Mouse (Mus musculus): Measurements from ENCODE around the gene Rrp36. TPM values are rescaled to one million over a fixed set of nuclear protein-coding genes. Genes with fewer than 3 reads are reported as not detected.

Gene Rrp36
- polyA plus RNA-seq, 1 experiment from 2014 or later, result 44.7 TPM

DNA sequence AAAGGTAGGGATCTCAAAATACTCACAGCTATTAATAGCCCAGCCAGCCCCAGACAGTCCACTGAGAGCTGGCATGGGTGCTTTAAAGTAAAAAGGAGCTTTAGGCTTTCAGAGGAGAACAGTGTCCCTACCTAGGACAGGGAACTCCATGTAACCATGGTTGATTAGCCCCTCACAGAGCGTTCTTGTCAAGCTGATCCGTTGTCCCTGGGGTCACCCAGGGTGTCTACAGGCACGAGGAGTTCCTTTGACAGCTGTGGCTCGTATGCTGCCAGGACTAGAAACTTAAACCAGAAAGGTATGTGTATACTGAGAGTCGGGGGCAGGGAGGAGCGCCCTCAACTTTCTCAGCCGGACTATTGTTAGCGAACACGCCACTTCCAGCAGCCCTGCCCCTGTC lies 4.8 kb upstream of the Rrp36 start:
- H3K9me3 ChIP-seq (ENCODE audit: control insufficient read depth, low read length), result no peaks in the 10 kb centered on the region
- WGBS, result 75% methylated on average over 9 of the region's 9 CpGs
- peaks cover 22% of the 10 kb centered on the region for H3K4me1 ChIP-seq (replicated peaks; ENCODE audit: control insufficient read depth, insufficient read depth, low read length)
- DNase-seq (ENCODE audit: low spot score) (no peak), ATAC-seq (ENCODE audit: low FRiP score) (no peak)
- H3K36me3 ChIP-seq (replicated peaks; ENCODE audit: control insufficient read depth, insufficient read depth), result peaks cover 49% of the 10 kb centered on the region
- H3K27ac ChIP-seq, result no peak overlapping the region
- H3K9ac ChIP-seq, result peak overlapping the region; percentile 6; the same call in 1 of the 2 replicates
- no peaks in the 10 kb centered on the region for H3K27me3 ChIP-seq (ENCODE audit: control insufficient read depth, insufficient read depth, low read length)
- H3K4me2 ChIP-seq (replicated peaks), result peak overlapping the region; percentile 91
- peak overlapping the region; percentile 91; the same call in 1 of the 2 replicates for H3K4me3 ChIP-seq (replicated peaks; ENCODE audit: low read length)

- DNase-seq (ENCODE audit: low spot score), result no peak
- Histone ChIP-seq H3K36me3 (replicated peaks; ENCODE audit: control insufficient read depth, insufficient read depth) (peaks cover 44% of the 10 kb centered on the region), H3K4me1 (replicated peaks; ENCODE audit: control insufficient read depth, insufficient read depth, low read length) (peaks cover 25% of the 10 kb centered on the region), H3K27ac (peak within 1 kb of the TSS; percentile 84), H3K27me3 (ENCODE audit: control insufficient read depth, insufficient read depth, low read length) (no peaks in the 10 kb centered on the region), H3K4me3 (replicated peaks; ENCODE audit: low read length) (peak within 1 kb of the TSS; percentile 91), H3K4me2 (replicated peaks) (peak within 1 kb of the TSS; percentile 91), H3K9me3 (ENCODE audit: control insufficient read depth, low read length) (no peaks in the 10 kb centered on the region), H3K9ac (peak within 1 kb of the TSS; percentile 75)
- 95% methylated on average over 8 of the region's 9 CpGs for WGBS
- no peak for ATAC-seq (ENCODE audit: low FRiP score)
Observed at GRCm38 (mm10) chr17:46678416-46678815, 4.3 kb upstream of the Rrp36 start, which contains the start of gene Mea1. Gene Mea1 (plus strand): TSS chr17:46678793.

GRCm38 (mm10) chr17:46674530-46675283 lies 555 bp upstream of the Rrp36 start:
- peak overlapping the region; percentile 69 for H3K9ac ChIP-seq
- H3K27me3 ChIP-seq (ENCODE audit: control insufficient read depth, insufficient read depth, low read length), result no peaks in the 10 kb centered on the region
- H3K4me3 ChIP-seq (replicated peaks; ENCODE audit: low read length), result peak overlapping the region; percentile 80
- DNase-seq (ENCODE audit: low spot score), result no peak
- peaks cover 51% of the 10 kb centered on the region for H3K36me3 ChIP-seq (replicated peaks; ENCODE audit: control insufficient read depth, insufficient read depth)
- H3K4me1 ChIP-seq (replicated peaks; ENCODE audit: control insufficient read depth, insufficient read depth, low read length), result peaks cover 20% of the 10 kb centered on the region
- no peaks in the 10 kb centered on the region for H3K9me3 ChIP-seq (ENCODE audit: control insufficient read depth, low read length)
- peak overlapping the region; percentile 43; the same call in 1 of the 2 replicates for H3K27ac ChIP-seq
- WGBS, result 19% methylated on average over 15 of the region's 15 CpGs
- peak; percentile 17; the same call in 1 of the 2 replicates for ATAC-seq (ENCODE audit: low FRiP score)
- peak overlapping the region; percentile 88 for H3K4me2 ChIP-seq (replicated peaks)

- peaks cover 6% of the 10 kb centered on the region for H3K4me1 ChIP-seq (replicated peaks; ENCODE audit: control insufficient read depth, insufficient read depth, low read length)
- H3K27me3 ChIP-seq (ENCODE audit: control insufficient read depth, insufficient read depth, low read length), result no peaks in the 10 kb centered on the region
- H3K36me3 ChIP-seq (replicated peaks; ENCODE audit: control insufficient read depth, insufficient read depth), result peaks cover 64% of the 10 kb centered on the region
- no peak overlapping the region for H3K27ac ChIP-seq
- no peak overlapping the region for H3K4me3 ChIP-seq (replicated peaks; ENCODE audit: low read length)
- no peak overlapping the region for H3K9ac ChIP-seq
- ATAC-seq (ENCODE audit: low FRiP score), result no peak
- H3K9me3 ChIP-seq (ENCODE audit: control insufficient read depth, low read length), result no peaks in the 10 kb centered on the region
- DNase-seq (ENCODE audit: low spot score), result no peak
- no peak overlapping the region for H3K4me2 ChIP-seq (replicated peaks)
- 97% methylated on average over 10 of the region's 10 CpGs for WGBS
Observed at GRCm38 (mm10) chr17:46669911-46670310, 4.2 kb downstream of the Rrp36 start.

DNA sequence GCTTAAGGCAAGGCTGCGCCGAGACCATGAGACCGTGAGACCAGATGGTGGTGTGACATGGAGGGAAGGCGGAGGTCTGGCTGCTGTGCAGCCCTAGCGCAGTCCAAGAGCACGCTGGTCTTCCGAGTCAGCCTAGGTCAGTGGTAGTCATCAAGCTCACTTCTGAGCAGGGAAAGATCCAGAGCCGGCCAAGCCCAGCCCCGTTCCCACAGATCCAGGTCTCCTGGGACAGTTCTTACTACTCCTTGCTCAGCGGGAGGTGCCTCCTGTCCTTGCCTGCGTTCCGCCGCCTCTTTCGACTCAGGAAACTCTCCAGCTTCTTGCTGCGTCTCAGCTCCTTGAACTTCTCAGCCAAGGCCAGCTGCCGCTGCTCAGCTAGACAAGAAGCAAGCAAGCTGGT lies 6.4 kb downstream of the Rrp36 start:
- DNase-seq (ENCODE audit: low spot score) (no peak), ATAC-seq (ENCODE audit: low FRiP score) (no peak)
- H3K4me3 ChIP-seq (replicated peaks; ENCODE audit: low read length), result no peak overlapping the region
- no peaks in the 10 kb centered on the region for H3K27me3 ChIP-seq (ENCODE audit: control insufficient read depth, insufficient read depth, low read length)
- 90% methylated on average over 16 of the region's 16 CpGs for WGBS
- H3K9ac ChIP-seq, result no peak overlapping the region
- H3K4me2 ChIP-seq (replicated peaks), result no peak overlapping the region
- peaks cover 82% of the 10 kb centered on the region for H3K36me3 ChIP-seq (replicated peaks; ENCODE audit: control insufficient read depth, insufficient read depth)
- no peak overlapping the region for H3K27ac ChIP-seq
- no peaks in the 10 kb centered on the region for H3K4me1 ChIP-seq (replicated peaks; ENCODE audit: control insufficient read depth, insufficient read depth, low read length)
- no peaks in the 10 kb centered on the region for H3K9me3 ChIP-seq (ENCODE audit: control insufficient read depth, low read length)

GRCm38 (mm10) chr17:46662730-46663129 lies 11.4 kb downstream of the Rrp36 start:
- Histone ChIP-seq H3K4me2 (replicated peaks) (no peak overlapping the region), H3K27me3 (ENCODE audit: control insufficient read depth, insufficient read depth, low read length) (no peaks in the 10 kb centered on the region), H3K36me3 (replicated peaks; ENCODE audit: control insufficient read depth, insufficient read depth) (peaks cover 98% of the 10 kb centered on the region), H3K9ac (no peak overlapping the region), H3K4me1 (replicated peaks; ENCODE audit: control insufficient read depth, insufficient read depth, low read length) (no peaks in the 10 kb centered on the region), H3K27ac (no peak overlapping the region), H3K9me3 (ENCODE audit: control insufficient read depth, low read length) (no peaks in the 10 kb centered on the region), H3K4me3 (replicated peaks; ENCODE audit: low read length) (no peak overlapping the region)
- 92% methylated on average over 5 of the region's 5 CpGs for WGBS
- ATAC-seq (ENCODE audit: low FRiP score), result no peak
- no peak for DNase-seq (ENCODE audit: low spot score)

DNA sequence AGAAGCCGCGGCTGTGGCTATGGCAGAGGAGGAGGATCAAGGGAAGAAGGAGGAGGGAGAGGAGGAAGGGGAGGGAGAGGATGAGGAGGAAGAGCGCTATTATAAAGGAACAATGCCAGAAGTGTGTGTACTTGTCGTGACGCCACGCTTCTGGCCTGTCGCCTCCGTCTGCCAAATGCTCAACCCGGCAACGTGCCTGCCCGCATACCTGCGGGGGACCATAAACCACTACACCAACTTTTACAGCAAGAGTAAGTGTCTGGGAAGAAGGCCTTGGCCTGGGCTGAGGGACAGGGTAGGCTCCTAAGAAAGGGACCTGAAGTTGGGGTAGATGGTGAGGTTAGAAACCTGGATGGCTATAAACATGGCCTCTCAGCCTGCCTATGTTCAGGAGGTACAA lies 12.2 kb downstream of the Rrp36 start:
- DNase-seq (ENCODE audit: low spot score) (no peak), ATAC-seq (ENCODE audit: low FRiP score) (no peak)
- no peak overlapping the region for H3K9ac ChIP-seq
- WGBS, result 94% methylated on average over 12 of the region's 12 CpGs
- H3K9me3 ChIP-seq (ENCODE audit: control insufficient read depth, low read length), result no peaks in the 10 kb centered on the region
- no peaks in the 10 kb centered on the region for H3K27me3 ChIP-seq (ENCODE audit: control insufficient read depth, insufficient read depth, low read length)
- no peak overlapping the region for H3K4me3 ChIP-seq (replicated peaks; ENCODE audit: low read length)
- no peak overlapping the region for H3K4me2 ChIP-seq (replicated peaks)
- no peaks in the 10 kb centered on the region for H3K4me1 ChIP-seq (replicated peaks; ENCODE audit: control insufficient read depth, insufficient read depth, low read length)
- H3K27ac ChIP-seq, result no peak overlapping the region
- H3K36me3 ChIP-seq (replicated peaks; ENCODE audit: control insufficient read depth, insufficient read depth), result peaks cover 99% of the 10 kb centered on the region

DNA sequence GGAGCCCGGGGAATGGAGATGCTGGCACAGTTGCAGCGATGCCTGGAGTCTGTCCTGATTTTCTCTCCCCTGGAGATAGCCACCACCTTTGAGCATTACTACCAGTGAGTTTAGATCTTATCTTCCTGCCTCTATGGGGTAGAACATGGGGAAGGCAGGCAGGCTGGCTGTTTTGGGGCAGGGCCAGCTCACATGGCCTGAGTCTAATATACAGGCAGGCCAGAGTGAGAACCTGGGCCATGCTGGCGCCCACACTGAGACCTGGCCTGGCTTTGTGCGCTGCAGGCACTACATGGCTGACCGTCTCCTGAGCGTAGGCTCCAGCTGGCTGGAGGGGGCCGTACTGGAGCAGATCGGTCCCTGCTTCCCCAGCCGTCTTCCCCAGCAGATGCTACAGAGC lies 12.8 kb downstream of the Rrp36 start:
- no peak for DNase-seq (ENCODE audit: low spot score)

DNA sequence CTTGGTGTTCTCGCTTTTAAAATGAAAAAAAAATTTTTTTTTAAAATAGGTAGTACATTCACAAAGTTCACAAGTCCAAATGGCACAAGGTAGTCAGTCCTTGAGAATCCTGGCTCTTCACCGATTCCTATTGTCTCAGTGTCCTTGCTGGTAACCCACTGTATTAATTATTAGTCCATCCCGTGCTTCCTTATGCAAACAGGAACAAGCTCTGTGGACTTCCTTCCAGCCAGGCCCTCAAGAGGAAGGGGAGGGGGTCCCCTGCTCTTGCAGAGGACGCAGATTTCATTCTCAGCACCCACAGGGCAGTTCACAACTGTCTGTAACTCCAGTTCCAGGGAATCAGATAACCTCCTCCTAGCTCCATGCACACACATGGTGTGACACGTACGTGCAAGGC lies 18.1 kb downstream of the Rrp36 start:
- Histone ChIP-seq H3K4me1 (replicated peaks; ENCODE audit: control insufficient read depth, insufficient read depth, low read length) (peaks cover 14% of the 10 kb centered on the region), H3K9me3 (ENCODE audit: control insufficient read depth, low read length) (no peaks in the 10 kb centered on the region), H3K9ac (no peak overlapping the region), H3K27ac (no peak overlapping the region), H3K36me3 (replicated peaks; ENCODE audit: control insufficient read depth, insufficient read depth) (peaks cover 82% of the 10 kb centered on the region), H3K4me3 (replicated peaks; ENCODE audit: low read length) (no peak overlapping the region), H3K27me3 (ENCODE audit: control insufficient read depth, insufficient read depth, low read length) (no peaks in the 10 kb centered on the region), H3K4me2 (replicated peaks) (no peak overlapping the region)
- DNase-seq (ENCODE audit: low spot score), result no peak
- ATAC-seq (ENCODE audit: low FRiP score), result no peak
- WGBS, result 94% methylated on average over 6 of the region's 6 CpGs

More for the DNA sequence above, 12.8 kb downstream of the Rrp36 start:
- H3K4me3 ChIP-seq (replicated peaks; ENCODE audit: low read length), result no peak overlapping the region
- H3K4me1 ChIP-seq (replicated peaks; ENCODE audit: control insufficient read depth, insufficient read depth, low read length), result no peaks in the 10 kb centered on the region
- no peaks in the 10 kb centered on the region for H3K27me3 ChIP-seq (ENCODE audit: control insufficient read depth, insufficient read depth, low read length)
- 94% methylated on average over 9 of the region's 9 CpGs for WGBS
- peaks cover 99% of the 10 kb centered on the region for H3K36me3 ChIP-seq (replicated peaks; ENCODE audit: control insufficient read depth, insufficient read depth)
- H3K4me2 ChIP-seq (replicated peaks), result no peak overlapping the region
- no peak overlapping the region for H3K27ac ChIP-seq
- H3K9ac ChIP-seq, result no peak overlapping the region
- no peaks in the 10 kb centered on the region for H3K9me3 ChIP-seq (ENCODE audit: control insufficient read depth, low read length)
- ATAC-seq (ENCODE audit: low FRiP score), result no peak

Data from hindbrain, embryonic 14.5 days (tissue).